Mouse (Mus musculus) hematopoietic stem cell, adult 5-6 weeks (primary cell): ENCODE measurements at regions not wholly inside any gene's neighbourhood (a gene's known extent, or its start where the extent isn't known, plus 50 kb on each side); places are given as distances from the start of the nearest gene placed in this dataset.
A peak's percentile ranks its signal among the peaks of the same experiment; 100 is the strongest.

ENCODE experiments used
- ATAC-seq, 2 experiments: fragments of 125-278 bp in 1 of 2; replicated peaks in 1 of 2; 2 replicates each; pipeline ENCODE4 v1.8.0; 2016 to 2017; ENCODE audit warnings: inconsistent platforms in 2 of 2, mild to moderate bottlenecking in 2 of 2, moderate number of reproducible peaks in 2 of 2, low read depth in 1 of 2, moderate TSS enrichment in 1 of 2; ENCODE audit not compliant: low FRiP score in 2 of 2, poor library complexity in 2 of 2, severe bottlenecking in 2 of 2, insufficient read depth in 1 of 2, low TSS enrichment in 1 of 2

DNA sequence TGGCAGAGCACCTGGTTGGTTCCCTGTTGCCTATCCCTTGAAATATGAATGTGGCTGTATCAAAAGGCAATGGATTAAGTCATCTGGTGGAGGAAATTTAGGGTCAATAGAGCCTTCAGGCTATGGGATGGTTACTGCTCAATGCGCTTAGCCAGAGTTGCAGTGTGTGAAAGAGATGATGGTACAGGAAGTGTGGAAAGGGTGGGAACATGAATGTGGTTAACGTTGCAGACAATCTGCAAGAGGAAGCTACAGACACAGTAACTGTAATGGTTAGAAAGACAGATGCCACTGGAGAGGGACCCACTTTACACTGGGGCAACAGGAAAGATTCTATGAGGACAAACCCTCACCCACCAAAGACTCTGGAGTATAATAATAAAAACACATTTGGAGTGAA is 185.2 kb downstream of the Rpap3 start:
- peak; percentile 71 to 74; a peak in 3 of 4 replicates for ATAC-seq

DNA sequence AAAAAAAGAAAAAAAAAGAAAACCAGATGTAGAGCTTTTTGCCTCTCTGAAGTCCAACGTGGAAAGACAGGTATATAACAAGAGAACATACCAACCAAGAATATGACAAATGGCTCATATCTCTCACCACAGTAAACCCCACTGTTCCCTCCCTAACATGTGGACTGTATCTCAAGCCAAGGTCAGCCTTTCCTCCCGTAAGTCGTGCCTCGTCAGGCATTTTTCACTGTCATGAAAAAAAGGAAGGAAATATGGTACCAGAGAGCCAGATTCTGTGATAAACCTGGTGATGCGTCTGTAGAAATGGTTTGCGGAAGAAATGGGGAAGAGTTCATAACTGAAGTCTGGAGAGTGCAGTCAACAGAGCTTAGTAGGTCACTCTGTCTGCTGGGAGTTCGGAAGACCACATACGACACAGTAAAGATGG is 185.7 kb downstream of the Rpap3 start:
- ATAC-seq: peak; percentile 79 to 83

DNA sequence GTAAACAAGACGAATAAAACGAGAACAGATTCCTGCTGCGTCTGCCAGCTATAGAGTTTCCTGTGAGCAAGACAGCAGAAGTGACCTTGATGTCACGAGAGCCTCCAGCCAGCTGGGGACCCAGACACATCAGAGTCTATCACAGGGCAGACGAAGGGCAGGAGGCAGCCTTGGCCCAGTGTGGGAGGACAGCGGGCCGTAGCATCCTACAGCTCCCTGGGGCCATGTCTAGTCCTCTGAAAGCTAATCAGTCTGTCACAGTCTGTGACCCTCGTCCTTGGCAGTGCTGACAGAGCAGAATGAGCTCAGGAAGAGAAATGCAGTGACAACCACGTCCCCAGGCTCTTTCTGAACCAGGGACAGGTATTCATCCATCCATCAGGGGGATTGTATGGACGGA is 187.7 kb downstream of the Rpap3 start:
- no peak for ATAC-seq

DNA sequence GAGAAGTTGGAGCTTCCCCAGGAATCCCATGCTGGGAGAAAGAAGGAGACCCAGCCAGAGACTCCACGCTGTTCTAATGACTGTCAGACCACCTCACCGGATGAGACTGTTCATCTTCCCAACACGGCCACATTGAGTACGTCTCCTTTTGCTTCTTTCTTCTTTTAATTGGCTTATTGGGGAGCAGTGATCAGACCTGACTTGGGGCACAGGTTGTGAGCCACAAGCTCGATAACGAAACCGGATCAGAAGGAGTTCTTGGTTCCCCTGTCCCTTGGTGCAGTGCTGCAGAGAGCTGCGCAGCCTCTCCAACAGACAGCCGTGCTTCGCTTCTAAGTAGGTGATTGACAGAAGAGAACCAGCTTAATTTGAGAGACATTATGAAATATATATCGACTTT is 188.4 kb downstream of the Rpap3 start:
- ATAC-seq: no peak

DNA sequence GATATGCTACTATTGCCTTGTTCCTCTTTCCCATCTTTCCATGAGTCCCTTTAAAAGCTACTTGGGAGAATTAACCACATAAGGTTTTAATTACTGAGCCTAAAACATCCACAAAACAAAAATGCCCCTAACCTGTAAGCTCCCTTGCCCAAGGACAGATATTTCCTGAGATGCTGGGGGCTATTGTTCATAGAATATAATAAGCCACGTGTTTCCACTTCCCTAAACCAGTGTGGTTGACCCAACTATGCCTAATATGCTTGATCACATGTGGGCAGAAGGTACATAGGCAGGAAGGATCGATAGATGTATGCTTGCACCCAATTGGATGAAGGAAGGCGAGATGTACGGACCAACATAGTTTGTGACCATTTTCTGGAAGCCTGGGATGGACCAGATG is 189.9 kb downstream of the Rpap3 start:
- ATAC-seq: no peak

DNA sequence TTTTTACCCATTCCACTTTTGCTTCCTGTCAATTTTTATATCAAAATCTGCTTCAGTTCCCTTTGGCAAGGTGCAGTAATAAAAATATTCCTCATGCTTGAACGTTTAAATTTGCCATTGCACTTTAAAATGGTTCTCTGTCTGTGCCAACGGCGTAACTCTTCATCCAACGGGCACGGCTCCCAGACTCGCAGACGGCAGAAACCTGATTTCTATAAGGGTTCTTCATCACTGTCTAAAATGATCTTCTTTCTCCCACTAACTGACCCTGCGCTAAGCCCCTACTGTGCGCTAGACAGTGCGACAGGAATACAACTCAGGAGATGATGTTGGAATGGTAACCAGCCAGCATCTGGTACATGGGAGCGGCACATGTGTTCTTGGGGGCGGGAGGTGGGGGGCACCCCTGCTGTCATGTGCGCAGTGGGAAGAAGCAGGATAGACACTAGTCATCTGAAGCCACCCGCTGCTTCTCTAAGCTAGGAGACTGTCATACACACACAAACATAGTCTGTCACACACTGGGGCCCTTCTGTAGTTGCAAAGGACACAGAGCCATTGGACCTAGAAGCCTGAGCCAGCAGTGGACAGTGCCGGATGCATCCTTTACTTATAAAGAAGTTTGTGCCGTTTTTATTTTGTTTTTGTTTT is 197.8 kb downstream of the Rpap3 start:
- ATAC-seq: no peak

DNA sequence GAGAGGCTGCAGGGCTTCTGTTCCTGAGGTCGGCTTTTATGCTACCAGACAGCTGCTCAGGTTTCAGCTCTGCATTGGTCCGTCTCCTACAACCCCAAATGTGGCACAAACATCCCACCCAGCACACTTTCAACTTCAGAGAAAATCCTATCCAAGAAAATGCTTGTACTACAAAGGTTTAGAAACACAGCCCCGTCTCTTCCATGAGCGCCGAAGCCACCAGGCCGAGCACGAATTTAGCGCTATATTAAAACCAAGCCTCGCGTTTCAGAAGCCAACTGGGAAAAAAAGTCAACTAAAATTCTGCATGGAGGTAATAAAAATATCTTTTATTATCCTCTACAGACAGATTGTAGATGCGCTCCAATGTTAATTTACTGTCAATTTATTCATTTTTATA is 198.4 kb downstream of the Rpap3 start:
- ATAC-seq: no peak

DNA sequence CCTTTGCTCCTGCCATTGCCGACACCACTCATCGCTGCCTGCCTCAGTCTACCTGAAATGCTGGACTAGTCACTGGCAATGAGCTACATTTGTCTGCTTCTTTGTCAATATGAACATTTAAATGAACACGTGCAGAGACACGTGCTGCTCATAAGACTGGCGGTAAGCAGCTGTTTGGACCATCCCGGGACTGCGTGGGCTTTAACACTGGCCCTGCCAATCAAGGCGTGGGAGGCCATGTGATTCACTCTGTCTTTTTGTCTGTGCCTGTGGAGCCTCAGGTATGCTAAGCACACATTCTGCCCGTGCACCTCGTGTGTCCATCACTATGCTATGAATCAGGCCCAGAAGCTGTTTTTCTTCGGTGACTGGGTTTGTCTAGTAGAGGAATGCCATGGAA is 199.9 kb downstream of the Rpap3 start:
- ATAC-seq: no peak

DNA sequence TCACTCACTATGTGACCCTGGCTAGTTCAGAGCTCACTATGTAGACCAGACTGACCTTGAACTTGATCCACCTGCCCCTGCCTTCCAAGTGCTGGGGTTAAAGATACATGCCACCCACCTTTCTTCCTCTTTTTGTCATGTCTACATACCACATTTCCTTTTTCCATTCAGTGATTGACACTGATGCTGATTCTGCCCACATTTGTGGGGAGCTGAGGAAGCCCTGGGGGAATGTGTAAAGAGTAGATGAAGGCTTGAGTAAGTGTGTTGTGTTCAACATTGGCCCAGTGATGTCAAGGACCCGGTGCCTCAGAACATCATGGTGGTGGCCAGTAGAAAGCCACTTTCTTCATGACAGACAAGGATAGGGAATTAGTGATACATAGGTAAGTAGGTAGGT is 201.3 kb downstream of the Rpap3 start:
- peak; percentile 40 to 65; a peak in 3 of 4 replicates for ATAC-seq

DNA sequence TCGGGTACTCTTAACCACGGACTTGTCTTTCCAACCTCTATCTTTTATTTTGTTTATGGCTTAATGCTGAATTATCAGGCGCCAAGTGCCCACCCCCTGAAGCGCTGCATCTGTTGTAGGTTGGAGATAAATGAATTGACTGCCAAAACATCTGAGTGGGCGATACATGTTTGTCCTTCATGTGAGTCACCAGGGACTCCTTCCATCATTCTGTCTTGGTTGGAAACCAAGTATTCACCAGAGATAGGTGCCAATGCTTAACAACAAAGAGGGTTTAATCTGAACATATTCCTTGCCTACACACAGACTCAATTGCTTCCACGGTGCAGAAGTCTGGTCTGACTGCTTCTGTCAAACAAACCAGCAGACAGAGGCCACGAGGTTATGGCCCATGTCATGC is 203.6 kb downstream of the Rpap3 start:
- no peak for ATAC-seq

DNA sequence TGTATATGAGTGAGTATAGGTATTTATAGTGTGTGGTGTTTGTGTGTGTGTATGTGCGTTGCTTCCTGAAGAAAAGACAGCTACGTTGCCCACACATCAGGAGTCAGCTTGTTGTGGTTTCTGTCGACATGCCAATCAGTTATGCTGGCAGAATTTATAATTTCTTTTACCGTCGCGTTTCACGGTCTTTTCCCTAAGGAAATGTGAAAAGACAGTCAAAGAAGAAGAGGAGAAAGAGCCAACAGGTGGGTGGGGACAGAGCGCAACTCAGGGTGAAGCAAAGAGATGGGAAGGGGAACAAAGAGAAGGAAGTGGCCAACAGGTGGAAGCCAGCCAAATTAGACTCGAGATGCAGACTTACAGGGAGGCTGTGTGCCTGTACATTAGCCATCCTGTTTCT is 204.2 kb downstream of the Rpap3 start:
- peak in 1 of 2 experiments; percentile 81; a peak in 3 of 4 replicates for ATAC-seq

DNA sequence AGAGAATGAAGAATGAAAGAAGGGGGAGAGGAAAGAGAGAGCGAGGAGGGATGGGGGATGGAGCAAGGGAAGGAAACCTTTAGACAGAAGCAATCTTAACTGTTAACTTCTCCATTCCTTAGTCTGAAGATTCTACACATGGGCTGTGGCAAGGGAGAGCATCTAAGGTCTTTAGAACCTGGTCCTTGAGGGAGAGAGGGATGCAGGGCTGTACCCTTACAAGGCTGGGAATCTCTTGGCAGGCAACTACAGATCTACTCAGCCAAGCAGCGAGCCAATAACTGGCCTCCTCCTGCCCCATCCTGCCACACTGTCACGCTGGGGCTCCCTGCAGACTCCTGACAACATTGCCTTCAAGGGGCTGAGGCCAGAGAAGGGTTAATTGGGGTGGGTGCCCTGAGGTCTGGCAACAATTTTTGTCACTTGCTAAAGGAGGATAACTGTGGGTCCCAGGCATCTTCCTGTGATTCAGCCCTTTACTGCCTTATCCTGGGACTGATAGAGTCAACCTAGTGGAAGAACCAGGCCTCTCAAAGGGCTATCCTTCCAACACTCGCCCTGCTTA is 205.7 kb downstream of the Rpap3 start:
- ATAC-seq: no peak

DNA sequence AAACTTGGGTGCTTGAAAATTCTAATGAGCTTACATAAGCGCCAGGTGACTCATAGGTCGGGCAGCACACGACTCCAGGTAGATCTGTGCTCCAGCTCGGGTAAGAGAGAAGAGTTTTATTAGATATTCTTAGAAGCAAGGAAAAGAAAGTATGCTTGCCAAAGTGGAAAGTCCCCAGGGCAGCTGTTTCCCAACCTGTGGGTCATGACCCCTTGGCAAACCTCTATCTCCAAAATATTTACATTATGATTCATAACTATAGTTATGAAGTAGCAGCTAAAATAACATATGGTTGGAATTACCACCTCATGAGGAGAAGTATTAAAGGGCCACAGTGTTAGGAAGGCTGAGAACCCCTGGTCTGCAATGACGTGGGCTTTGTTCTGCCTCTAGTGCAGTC is 206.4 kb downstream of the Rpap3 start:
- no peak for ATAC-seq

DNA sequence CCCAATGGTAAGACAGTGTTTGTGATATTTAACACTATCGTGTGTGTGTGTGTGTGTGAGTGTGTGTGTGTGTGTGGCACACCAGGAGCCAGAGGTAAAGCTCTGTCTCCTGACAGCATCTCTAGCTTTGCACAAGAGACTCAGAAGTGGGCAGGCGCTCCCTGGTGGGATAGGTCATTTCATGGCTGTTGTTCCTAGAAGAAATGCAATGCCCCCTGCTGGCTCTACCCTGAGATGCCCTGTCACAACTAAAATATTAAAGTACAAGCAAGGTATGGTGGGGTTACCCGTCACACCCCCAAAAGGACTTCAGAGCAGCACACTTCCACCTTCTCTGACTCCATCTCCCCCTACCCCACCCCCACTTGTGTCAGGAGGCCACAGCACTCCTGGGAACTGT is 207.2 kb downstream of the Rpap3 start:
- ATAC-seq: 0 out of 4 replicates have a peak, but pooled peaks of 1 of the 2 experiments have one; percentile 15

DNA sequence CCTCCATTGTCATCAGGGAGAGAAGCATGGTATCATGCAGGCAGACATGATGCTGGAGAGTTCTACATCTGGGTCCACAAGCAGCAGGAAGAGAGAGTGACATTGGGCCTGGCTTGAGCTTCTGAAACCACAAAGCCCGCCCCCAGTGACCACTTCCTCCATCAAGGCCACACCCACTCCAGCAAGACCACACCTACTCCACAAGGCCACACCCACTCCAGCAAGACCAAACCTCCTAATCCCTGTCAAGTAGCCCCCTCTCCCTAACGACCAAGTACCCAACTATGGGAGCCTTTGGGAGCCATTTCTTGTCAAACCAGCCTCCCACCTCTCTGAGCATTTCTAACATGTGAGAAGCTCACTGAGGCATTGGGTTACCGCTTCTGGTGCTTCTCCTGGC is 209.6 kb downstream of the Rpap3 start:
- ATAC-seq: no peak

DNA sequence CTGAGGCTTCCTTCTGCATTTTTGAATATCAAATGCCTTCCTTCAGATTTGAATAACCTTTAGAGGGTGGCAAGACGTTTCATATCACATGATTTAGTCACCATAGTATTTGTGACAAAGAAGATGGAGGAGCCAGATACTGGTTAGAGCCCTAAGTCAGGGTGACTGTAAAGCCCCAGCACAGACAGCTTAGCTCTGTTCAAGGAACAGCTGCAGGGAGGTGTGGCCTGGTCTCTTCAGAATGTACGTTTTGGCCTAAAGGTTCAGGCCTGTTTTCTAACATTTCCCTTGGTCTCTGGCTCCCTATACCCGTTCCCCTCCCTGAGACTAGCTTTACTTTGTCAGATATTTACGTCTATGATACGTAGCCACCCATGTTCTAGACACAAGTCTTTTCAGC is 212.3 kb downstream of the Rpap3 start:
- no peak for ATAC-seq

DNA sequence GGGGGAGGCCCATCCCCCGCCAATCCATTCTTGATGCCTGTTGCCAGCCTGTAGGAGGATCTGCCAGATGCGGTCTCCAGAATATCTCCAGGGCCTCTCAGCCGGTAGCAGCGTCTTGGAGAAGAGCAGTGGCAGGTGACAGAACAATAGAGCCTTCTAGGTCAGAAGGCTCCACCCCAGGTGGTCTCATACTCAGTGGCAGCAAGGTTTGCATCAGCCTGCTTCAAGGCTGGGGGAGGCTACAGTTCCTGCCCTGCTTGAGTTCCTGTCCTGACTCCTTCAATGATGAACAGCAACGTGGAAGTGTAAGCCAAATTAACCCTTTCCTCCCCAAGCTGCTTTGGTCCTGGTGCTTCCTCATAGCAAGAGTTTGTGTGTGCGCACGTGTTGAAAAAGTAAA is 213.8 kb downstream of the Rpap3 start:
- no peak for ATAC-seq

DNA sequence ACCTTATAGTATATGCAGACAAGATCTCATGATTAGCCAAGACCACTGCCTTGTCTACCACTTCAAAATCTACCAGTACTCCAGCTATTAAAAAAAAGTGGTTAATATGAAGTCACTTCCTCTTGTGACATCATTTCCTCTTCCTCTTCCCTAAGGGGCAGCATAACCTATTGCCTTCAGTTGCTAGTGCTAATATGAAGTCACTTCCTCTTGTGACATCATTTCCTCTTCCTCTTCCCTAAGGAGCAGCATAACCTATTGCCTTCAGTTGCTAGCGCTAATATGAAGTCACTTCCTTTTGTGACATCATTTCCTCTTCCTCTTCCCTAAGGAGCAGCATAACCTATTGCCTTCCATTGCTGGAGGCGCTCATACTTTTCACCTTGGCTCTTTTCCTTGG is 218.2 kb downstream of the Rpap3 start:
- ATAC-seq: peak; percentile 17 to 81; a peak in 2 of 4 replicates
